Mouse (Mus musculus) megakaryocyte progenitor cell, adult 5-6 weeks (primary cell): ENCODE results near the gene Bdkrb2. TPM values are rescaled to one million over a fixed set of nuclear protein-coding genes. Genes with fewer than 3 reads are reported as not detected.

Experiments
- ATAC-seq: replicated peaks from 2 replicates; pipeline ENCODE4 v1.8.0; 2016; ENCODE audit warnings: mild to moderate bottlenecking, moderate TSS enrichment, inconsistent platforms; ENCODE audit not compliant: poor library complexity
- total RNA-seq, 2 experiments: library from RNA; stranded (forward) in 1 of 2; stranded (reverse) in 1 of 2; fragments of 157-497, 149-512 nt in 1 of 2; fragments of 200-1000 nt in 1 of 2; gene quantifications; 2 replicates each; pipeline versions ENCODE4 v1.2.3 to v1.2.4; 2015 to 2017

Bdkrb2 gene
- total RNA-seq, 2 experiments from 2014 or later = not detected

DNA sequence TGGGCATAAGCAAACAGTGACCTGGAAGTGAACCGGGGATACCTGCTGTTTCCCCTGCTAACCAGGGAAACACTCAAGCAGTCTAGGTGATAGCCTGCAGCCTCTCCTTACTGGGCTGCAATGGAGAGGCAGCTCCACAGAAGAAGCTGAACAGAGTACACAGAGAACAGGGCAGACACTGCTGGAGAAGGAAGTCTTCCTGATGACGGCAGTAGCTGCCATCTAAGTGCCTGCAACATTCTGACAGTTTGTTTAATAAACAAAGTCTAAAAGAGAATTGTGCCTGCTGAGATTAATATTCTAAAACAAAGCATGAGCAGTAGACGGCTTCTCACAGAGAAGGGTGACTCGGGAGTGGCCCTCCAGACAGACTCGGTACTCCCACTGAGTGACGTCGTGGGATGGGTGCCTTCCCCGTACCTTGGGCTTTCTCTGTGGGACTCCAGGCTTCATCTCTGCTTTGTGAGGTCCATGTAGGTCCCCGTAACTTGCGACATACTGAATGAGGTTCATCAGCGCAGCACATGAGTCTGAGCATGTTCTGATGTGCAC lies 79.8 kb downstream of the Bdkrb2 start:
- no peak for ATAC-seq

Other genes with a start within 250 kb of the Bdkrb2 start
- gene Tunar, start 229.4 kb upstream of the Bdkrb2 start, total RNA-seq (2015) = not detected in 2 replicates
- gene Tunar, start 229.4 kb upstream of the Bdkrb2 start, total RNA-seq (2017) = not detected in 2 replicates
- 0.05 TPM in 1 of 2 replicates, not detected in the other for gene D430019H16Rik, start 109.4 kb upstream of the Bdkrb2 start, total RNA-seq (2015)
- 0.04 TPM in 1 of 2 replicates, not detected in the other for gene D430019H16Rik, start 109.4 kb upstream of the Bdkrb2 start, total RNA-seq (2017)
- not detected in 2 replicates for gene Bdkrb1, start 39.9 kb downstream of the Bdkrb2 start, total RNA-seq (2015)
- gene Bdkrb1, start 39.9 kb downstream of the Bdkrb2 start, total RNA-seq (2017) = not detected in 2 replicates
- 16.8 and 23.4 TPM in 2 replicates for gene Gskip, start 121.6 kb downstream of the Bdkrb2 start, total RNA-seq (2015)
- gene Gskip, start 121.6 kb downstream of the Bdkrb2 start, total RNA-seq (2017) = 11.7 and 14.6 TPM in 2 replicates
- gene Atg2b, start 122.0 kb downstream of the Bdkrb2 start, total RNA-seq (2015) = 24.0 and 34.3 TPM in 2 replicates
- gene Atg2b, start 122.0 kb downstream of the Bdkrb2 start, total RNA-seq (2017) = 20.2 and 27.1 TPM in 2 replicates
- gene Ak7, start 142.8 kb downstream of the Bdkrb2 start, total RNA-seq (2015) = not detected in 2 replicates
- 0.10 TPM in 1 of 2 replicates, not detected in the other for gene Ak7, start 142.8 kb downstream of the Bdkrb2 start, total RNA-seq (2017)
- gene Papola, start 221.5 kb downstream of the Bdkrb2 start, total RNA-seq (2015) = 223 and 232 TPM in 2 replicates
- gene Papola, start 221.5 kb downstream of the Bdkrb2 start, total RNA-seq (2017) = 104 and 140 TPM in 2 replicates